Mouse (Mus musculus) lung, adult 2 months (tissue): ENCODE data around the gene Hibch.

Source experiments
- CTCF ChIP-seq: fragments of 200-500 bp; IDR thresholded peaks from 2 replicates; pipeline ENCODE4 v1.5.1; 2011; ENCODE audit warnings: mild to moderate bottlenecking, low read length, control low read depth; ENCODE audit not compliant: insufficient read depth
- POLR2A ChIP-seq: fragments of 200-500 bp; IDR thresholded peaks from 2 replicates; pipeline ENCODE4 v1.6.1; 2011; ENCODE audit warnings: low read depth, mild to moderate bottlenecking, control low read depth, low read length, borderline replicate concordance; ENCODE audit errors: extremely low read depth

GRCm38 (mm10) chr1:52801651-52802050 is 43.1 kb upstream of the Hibch start:
- TF ChIP-seq CTCF = no peak
- no peak for TF ChIP-seq POLR2A
